Mouse (Mus musculus) c-Kit-negative CD71-positive TER-119-positive erythroid progenitor cells, embryonic 14.5 days (primary cell): ENCODE results near the gene Eif3a.
A peak's percentile ranks its signal among the peaks of the same experiment; 100 is the strongest.

Experiments
- DNase-seq: peaks from one replicate; pipeline ENCODE4 v3.0.0-alpha.2; 2013; ENCODE audit warnings: low read depth, low spot score

Eif3a gene

DNA sequence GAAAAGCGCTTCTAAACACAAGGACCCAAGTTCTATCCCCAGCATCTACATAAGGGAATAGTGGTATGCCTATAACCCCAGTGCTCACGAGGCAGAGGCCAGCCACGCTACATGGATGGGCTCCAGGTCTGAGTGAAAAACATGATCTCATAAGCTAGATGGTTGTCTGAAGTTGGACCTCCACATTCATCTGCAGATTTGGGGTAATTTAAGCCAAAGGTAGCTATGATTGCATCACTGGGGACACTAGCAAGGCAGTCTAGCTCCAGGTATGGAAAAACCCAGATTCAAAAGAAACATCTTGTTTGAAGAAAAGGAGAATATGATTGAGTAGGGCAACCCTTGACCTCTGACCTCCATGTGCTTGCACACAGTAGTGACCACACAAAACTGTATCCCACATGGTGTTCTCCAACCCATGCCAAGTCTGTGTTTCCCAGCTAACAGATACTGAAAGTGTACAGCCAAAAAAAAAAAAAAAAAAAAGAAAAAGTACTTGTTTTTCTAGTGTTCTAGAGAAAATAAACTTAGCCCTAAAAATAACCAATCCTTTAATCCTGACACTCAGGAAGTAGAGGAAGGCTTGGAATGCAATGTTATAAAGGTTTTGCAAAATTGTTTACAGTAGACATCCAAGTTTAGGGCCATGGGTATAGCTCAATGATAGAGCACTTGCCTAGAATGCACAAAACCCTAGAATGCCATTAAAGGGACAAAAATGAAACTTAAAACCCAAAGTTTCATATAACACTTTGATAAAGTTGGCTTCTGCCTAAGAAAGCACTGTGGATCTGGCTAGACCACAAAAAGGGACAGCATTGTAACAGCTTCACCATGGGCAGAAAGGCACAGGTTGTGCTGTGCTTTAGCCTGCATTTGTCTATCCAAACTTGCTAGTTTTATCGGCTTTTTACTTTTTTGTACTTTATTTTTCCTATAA lies 31.3 kb downstream of the Eif3a start:
- no peak for DNase-seq

GRCm38 (mm10) chr19:60757099-60757785 lies 33.2 kb downstream of the Eif3a start:
- DNase-seq, result no peak

DNA sequence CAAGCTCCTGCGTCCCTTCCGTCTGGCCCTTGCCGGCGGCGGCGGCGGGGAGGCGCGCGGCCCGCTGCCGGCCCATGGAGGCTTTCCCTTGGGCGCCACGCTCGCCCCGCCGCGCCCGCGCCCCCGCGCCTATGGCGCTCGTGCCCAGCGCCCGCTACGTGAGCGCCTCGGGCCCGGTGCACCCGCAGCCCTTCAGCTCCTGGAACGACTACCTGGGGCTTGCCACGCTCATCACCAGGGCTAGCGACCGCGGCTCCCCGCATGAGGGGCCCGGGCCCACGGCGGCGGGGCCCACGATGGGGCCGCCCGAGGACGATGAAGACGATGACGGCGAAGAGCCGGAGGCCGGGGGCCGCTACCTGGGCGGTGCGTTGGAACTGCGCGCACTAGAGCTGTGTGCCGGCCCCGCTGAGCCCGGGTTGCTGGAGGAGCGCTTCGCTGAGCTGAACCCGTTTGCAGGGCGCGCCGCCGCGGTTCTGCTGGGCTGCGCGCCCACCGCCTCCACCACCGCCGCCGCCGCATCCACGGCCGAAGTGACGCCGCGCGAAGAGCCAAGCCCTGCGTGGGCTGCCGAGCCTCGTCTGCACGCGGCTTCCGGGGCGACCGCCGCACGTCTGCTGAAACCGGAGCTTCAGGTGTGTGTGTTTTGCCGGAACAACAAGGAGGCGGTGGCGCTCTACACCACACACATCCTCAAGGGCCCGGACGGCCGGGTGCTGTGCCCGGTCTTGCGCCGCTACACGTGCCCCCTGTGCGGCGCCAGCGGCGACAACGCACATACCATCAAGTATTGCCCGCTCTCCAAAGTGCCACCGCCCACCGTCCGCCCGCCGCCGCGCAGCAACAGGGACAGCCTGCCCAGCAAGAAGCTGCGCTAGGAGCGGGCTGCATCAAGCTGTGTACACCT lies 34.0 kb downstream of the Eif3a start:
- peak; percentile 40 for DNase-seq

- peak; percentile 71 for DNase-seq
Measured at GRCm38 (mm10) chr19:60755438-60756191, 34.8 kb downstream of the Eif3a start, which contains the start of gene Nanos1. TSS of gene Nanos1 (plus strand) at chr19:60755987.

- DNase-seq, result no peak
Measured at GRCm38 (mm10) chr19:60747801-60748200, 42.7 kb downstream of the Eif3a start.

- DNase-seq, result peak; percentile 72
Measured at GRCm38 (mm10) chr19:60743767-60744547, 46.5 kb downstream of the Eif3a start.

DNA sequence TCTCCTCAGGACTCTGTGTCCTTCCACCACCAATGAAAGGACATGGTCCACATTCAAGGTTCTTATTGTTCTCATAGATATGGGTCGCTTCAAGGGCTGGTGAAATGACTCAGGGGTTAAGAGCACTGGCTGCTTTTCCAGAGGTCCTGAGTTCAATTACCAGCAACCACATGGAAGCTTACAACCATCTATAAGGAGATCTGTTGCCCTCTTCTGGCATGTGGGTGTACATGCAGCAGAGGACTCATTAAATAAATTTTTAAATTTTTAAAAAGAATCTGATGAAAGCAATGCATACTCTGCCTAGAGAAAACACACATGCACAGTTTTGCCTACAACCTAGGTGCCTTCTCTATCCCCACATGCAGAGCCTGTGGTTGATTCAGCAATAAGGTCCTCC lies 49.9 kb downstream of the Eif3a start:
- no peak for DNase-seq

DNA sequence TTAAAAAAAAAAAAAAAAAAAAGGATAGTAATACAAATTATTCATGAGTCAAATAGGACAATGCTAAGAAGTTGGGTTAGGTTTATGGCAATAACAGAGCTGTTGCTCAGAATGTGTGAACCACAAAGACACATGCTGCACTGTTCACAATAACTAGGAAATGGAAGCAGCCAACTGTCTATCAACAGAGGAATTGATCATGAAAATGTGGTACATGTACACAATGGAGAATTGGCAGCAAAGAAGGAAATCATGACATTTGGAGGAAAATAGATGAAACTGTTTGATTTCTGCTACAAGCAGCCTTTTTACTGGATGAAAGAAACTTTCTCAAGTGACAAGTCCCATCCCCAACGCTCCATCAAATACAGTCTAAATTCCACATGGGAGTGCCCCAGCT lies 58.5 kb downstream of the Eif3a start:
- DNase-seq, result no peak

DNA sequence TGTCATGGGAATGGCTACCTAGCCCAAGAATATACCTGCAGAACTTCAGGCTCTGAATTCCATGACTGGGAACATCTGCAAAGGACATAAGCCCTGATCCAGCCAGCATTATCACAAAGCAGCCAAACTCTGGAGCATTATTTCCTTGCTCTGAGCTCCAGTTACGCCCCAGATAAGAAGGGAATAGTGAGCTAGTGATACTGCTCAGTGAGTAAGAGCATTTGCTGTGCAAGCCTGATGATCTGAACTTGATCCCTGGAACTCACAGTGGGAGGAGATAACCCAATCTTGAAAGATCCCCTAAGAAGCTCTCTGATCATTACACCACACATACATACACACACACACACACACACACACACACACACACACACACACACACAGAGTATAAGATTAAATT lies 59.2 kb downstream of the Eif3a start:
- no peak for DNase-seq

DNA sequence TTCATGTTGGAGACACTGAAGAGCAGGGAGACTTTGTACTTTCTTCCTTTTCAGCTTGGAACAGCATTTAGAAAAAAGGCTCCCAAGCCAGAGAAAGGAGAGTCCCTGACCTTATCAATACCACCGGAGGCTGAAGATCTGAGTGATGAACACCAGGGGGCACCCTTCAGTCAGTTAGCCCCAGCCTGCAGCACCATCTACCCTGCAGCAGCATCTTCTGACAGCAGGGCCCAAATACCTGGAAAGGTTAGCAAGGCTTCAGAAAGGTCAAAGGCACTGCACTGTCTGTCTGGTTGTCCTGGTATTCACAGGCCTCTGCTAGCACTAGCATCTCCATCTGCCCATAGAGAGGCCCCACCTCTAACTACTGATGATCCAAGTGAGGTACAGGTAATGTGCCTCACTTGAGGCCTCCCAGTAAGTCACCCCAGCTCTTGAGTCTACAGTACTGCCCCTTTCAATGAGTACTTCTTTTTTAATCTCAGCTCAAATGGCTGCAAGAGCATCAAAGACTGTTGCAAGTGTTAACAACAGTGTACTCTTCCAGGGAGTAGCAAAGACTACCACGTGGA lies 60.1 kb downstream of the Eif3a start:
- peak; percentile 71 for DNase-seq

GRCm38 (mm10) chr19:60716381-60716780 lies 74.1 kb downstream of the Eif3a start:
- DNase-seq, result no peak

DNA sequence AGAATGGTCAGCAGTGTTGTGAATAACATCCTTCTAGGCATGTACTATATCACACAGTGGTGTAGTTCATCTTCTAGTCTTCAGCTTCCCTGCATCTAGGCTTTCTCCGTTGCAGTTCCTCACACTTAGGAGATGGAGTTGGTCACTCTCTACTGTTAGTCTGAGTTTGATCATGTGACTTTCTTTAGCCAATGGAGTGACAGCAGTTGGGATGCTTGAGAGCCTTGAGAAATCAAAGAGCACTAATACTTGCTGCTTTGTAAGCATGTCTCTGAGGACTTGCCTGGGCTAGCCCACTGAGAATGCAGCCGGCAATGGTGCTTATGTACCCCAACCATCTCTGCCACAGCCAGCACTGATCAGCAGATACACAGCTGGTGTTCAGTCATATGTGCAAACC lies 77.9 kb downstream of the Eif3a start:
- DNase-seq, result no peak
